Mouse (Mus musculus) cerebellum, postnatal 36 days (tissue): ENCODE measurements at regions not wholly inside any gene's neighbourhood (a gene's known extent, or its start where the extent isn't known, plus 50 kb on each side); places are given as distances from the start of the nearest gene placed in this dataset.
A peak's percentile ranks its signal among the peaks of the same experiment; 100 is the strongest.

Experiments
- DNase-seq, 2 experiments: peaks; one replicate each; pipeline ENCODE4 v3.0.0; 2021 to 2022; ENCODE audit warnings: mixed read lengths in 2 of 2

DNA sequence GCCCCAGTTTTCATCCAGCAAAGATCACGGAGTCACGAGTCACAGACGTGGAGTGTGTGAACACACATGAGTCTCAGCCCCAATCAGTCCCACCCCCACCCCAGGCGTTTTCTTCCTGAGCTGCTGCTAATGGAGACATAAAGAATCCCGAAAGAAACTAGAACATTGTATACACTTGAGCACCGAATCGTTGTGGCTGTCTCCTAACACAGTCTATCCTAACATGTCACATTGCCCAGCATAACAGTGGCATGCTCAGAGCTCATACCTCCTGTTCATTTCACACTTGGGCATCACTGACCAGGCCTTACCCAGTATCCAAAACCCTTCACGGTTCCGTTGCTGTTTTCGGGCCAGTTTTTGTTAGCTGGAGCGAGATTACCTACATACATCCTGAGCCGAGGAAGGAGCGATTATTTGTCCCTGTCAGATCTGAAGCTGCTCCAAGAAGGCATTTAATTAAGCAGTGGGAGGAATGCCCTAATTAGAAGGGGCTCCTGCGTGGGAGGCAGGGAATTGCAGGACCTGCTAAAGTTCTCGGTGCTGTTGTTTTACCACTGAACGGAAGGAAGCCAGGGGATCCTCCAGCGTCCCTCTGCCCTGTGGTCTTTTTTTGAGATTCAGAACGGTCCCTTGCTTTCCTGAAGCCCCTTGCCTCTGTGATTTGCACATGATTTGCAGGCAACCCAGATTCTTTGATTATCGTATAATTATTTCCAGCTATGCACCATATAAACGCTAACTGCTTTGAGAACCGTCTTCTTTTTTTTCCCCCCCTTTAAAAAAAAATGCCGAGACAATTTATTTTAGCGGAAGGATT, 53.4 kb upstream of the Nap1l1 start:
- peak; percentile 8 to 31 for DNase-seq

DNA sequence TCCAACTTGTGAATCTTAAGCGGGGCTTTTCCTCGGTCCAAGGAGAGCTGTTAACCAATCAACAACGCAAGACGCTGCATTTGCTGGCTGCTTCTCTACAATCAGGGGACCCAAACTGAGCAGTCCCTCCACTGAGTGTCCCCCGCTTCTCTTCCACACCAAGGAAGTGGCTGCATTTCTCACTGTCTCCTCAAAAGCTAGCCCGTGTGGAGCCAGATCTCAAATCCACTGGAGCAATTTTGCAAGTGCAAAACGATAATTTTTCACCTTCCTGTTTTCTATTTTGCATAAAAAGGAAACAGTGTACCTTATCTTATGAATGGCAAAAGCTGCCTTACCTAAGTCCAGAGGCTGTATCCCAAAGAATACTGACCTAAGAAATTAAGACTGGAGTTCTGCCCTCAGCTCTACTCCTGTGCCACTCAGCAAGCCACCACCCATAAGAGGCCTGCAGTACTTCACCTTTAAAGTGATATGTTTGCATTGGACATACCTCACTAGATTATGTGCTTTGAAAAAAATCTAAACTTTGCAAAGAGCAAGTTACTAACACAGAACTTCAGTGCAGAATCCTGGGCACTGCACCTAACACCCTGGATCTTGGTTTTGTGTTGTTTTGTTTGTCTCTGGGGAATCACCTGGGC, 52.7 kb upstream of the Nap1l1 start:
- peak in 1 of 2 experiments; percentile 7 for DNase-seq

DNA sequence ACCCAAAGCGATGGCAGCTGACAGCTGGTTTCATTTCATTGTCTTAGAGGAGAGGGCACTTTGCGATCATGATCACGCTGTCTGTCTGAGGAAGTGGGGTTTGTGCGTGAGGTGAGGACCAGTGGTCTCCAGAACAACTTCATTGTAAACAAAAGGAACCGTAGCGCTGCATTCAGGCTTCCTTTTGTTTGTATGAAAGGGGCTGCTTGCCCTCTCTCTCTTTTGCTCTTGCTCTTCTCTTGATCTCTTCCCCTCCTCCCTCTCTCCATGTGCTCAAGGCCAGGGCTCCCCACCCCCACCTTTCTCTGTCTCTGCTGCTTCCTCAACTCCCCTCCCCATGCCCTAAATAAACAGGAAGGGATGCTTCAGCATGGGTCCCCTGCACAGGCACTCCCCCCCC, 51.0 kb upstream of the Nap1l1 start:
- no peak for DNase-seq

- no peak for DNase-seq
These were observed 50.4 kb upstream of the Nap1l1 start for GRCm38 (mm10) chr10:111422649-111423048.
